Mouse (Mus musculus) cerebellum, adult 2 months (tissue): ENCODE results near the gene Tgfbr3.

Source experiments
- CTCF ChIP-seq: fragments of 200-500 bp; IDR thresholded peaks from 2 replicates; pipeline ENCODE4 v1.5.1; 2011; ENCODE audit warnings: low read depth, mild to moderate bottlenecking, control low read depth, low read length, moderate library complexity, borderline replicate concordance; ENCODE audit not compliant: insufficient read depth
- POLR2A ChIP-seq: fragments of 200-500 bp; IDR thresholded peaks from 2 replicates; pipeline ENCODE4 v1.6.1; 2011; ENCODE audit warnings: low read length, control low read depth, borderline replicate concordance; ENCODE audit not compliant: insufficient read depth

GRCm38 (mm10) chr5:107059514-107059913 is 229.9 kb downstream of the Tgfbr3 start:
- TF ChIP-seq CTCF (no peak), POLR2A (no peak)
